In genomic region chr2:68304771-68305460, GRCm38 (mm10) we compare ENCODE assay signal across 23 mouse cellular contexts.
DNase-seq lines count a peak whose midpoint lies in the region; TF ChIP-seq lines count a peak whose summit lies in the region.
"Had no signal": no experiment of that assay in that cellular context is flagged by ENCODE, and none has a peak within 500 bp of the region (broad histone marks: within the 10 kb centered on the region; RNA-seq: fewer than 3 reads in every experiment).

No protein-coding gene starts in this region.

- TF ChIP-seq POLR2A in embryonic fibroblast, embryonic 13.5 days (IDR thresholded peaks at IDR 0.05; ENCODE audit: low read depth, low read length): no peak
- no peak for TF ChIP-seq POLR2A in kidney, adult 2 months (IDR thresholded peaks at IDR 0.05; ENCODE audit: low read depth, low read length)

- peak; percentile 54 to 72 for DNase-seq in frontal cortex, postnatal 36 days (ENCODE audit: low spot score in 2 of 2)
- no peak for DNase-seq in frontal cortex, postnatal 14 days (ENCODE audit: low spot score in 2 of 2)
- DNase-seq in right cerebral cortex, adult 2 months (ENCODE audit: low spot score in 2 of 2): peak; percentile 66 to 67
- no peak for DNase-seq in right cerebral cortex, postnatal 10 days (ENCODE audit: low spot score in 2 of 2)
- DNase-seq in right cerebral cortex, postnatal 36 days (ENCODE audit: low spot score in 2 of 2): peak; percentile 58 to 75
- DNase-seq in spleen, postnatal 36 days (ENCODE audit: low spot score in 2 of 2): no peak
- no peak for DNase-seq in kidney, adult 2 months
- DNase-seq: adrenal gland, postnatal 25 days; cerebellum, adult 18-20 months; cerebellum, postnatal 25 days; gastrocnemius, postnatal 36 days; heart, postnatal 10 days; lung, postnatal 10 days; midbrain, embryonic 14.5 days; thymus, postnatal 25 days had no signal

- no peak for TF ChIP-seq CTCF in embryonic fibroblast, embryonic 13.5 days (IDR thresholded peaks at IDR 0.05; ENCODE audit: borderline replicate concordance, insufficient read depth, low read length)
- no peak for TF ChIP-seq CTCF in kidney, adult 2 months (conservative IDR thresholded peaks at IDR 0.05; ENCODE audit: insufficient read depth, insufficient read length, low read depth, low read length)

- H3K4me3 ChIP-seq in embryonic fibroblast, embryonic 13.5 days (ENCODE audit: insufficient read depth, low read length): no peak overlapping the region
- no peak overlapping the region for H3K4me3 ChIP-seq in kidney, adult 2 months (ENCODE audit: insufficient read depth, low read depth, low read length)
- H3K4me3 ChIP-seq: hindbrain, embryonic 12.5 days; intestine, embryonic 15.5 days; kidney, embryonic 15.5 days; limb, embryonic 15.5 days; liver, embryonic 15.5 days; megakaryocyte, embryonic 14.5 days; myocyte had no signal

- 0 out of 2 replicates have a peak, but pooled peaks cover 2% of the 10 kb centered on the region for H3K36me3 ChIP-seq in kidney, adult 2 months (ENCODE audit: control insufficient read depth, insufficient read depth, low read length)
- H3K36me3 ChIP-seq: intestine, embryonic 15.5 days; liver, embryonic 15.5 days had no signal

- WGBS in kidney, adult 2 months: 71% methylated on average over 6 of the region's 6 CpGs

- H3K27me3 ChIP-seq in kidney, adult 2 months (replicated peaks; ENCODE audit: control insufficient read depth, insufficient read depth, low read length): no peaks in the 10 kb centered on the region
- H3K27me3 ChIP-seq: hindbrain, embryonic 12.5 days; intestine, embryonic 15.5 days; kidney, embryonic 15.5 days; limb, embryonic 15.5 days; liver, embryonic 15.5 days; megakaryocyte, embryonic 14.5 days had no signal

- H3K4me1 ChIP-seq in embryonic fibroblast, embryonic 13.5 days (ENCODE audit: control insufficient read depth, insufficient read depth, low read length): no peaks in the 10 kb centered on the region
- no peaks in the 10 kb centered on the region for H3K4me1 ChIP-seq in kidney, adult 2 months (ENCODE audit: control insufficient read depth, insufficient read depth, low read length)
- H3K4me1 ChIP-seq: intestine, embryonic 15.5 days; limb, embryonic 15.5 days; liver, embryonic 15.5 days; megakaryocyte, embryonic 14.5 days had no signal

- H3K27ac ChIP-seq in embryonic fibroblast, embryonic 13.5 days (ENCODE audit: insufficient read depth, low read length): peak overlapping the region; percentile 68; the same call in 1 of the 2 replicates
- H3K27ac ChIP-seq in kidney, adult 2 months (ENCODE audit: insufficient read depth, low read depth, low read length): no peak overlapping the region
- H3K27ac ChIP-seq: hindbrain, embryonic 12.5 days; intestine, embryonic 15.5 days; kidney, embryonic 15.5 days; limb, embryonic 15.5 days; liver, embryonic 15.5 days had no signal

Comparison
In these comparisons a context has a peak if more than half of its experiments do, and no peak if none do; other contexts are left out.
1. DNase-seq: peak in frontal cortex, postnatal 36 days (2 of 2), right cerebral cortex, adult 2 months (2 of 2) and right cerebral cortex, postnatal 36 days (2 of 2); none in frontal cortex, postnatal 14 days (0 of 2), right cerebral cortex, postnatal 10 days (0 of 2), spleen, postnatal 36 days (0 of 2) and kidney, adult 2 months (single experiment).